Mouse (Mus musculus) left cerebral cortex, adult 2 months (tissue): ENCODE data around the gene Prdm1. TPM values are rescaled to one million over a fixed set of nuclear protein-coding genes. Genes with fewer than 3 reads are reported as not detected.

ENCODE experiments used
- DNase-seq, 2 experiments: peaks; one replicate each; pipeline ENCODE4 v3.0.0; 2021 to 2022; ENCODE audit warnings: low spot score in 2 of 2, mixed read lengths in 1 of 2; ENCODE audit errors: extremely low spot score in 1 of 2
- H3K27ac ChIP-seq: fragments of 200-600 bp; 2 replicates; pipeline ENCODE4 v1.8.1; 2022
- H3K4me3 ChIP-seq: fragments of 200-600 bp; 2 replicates; pipeline ENCODE4 v1.8.1; 2022
- CTCF ChIP-seq: fragments of 200-600 bp; IDR thresholded peaks from 2 replicates; pipeline ENCODE4 v1.8.1; 2022; ENCODE audit warnings: antibody characterized with exemption, mild to moderate bottlenecking, moderate library complexity
- intact Hi-C: fragments of 180-260 bp; cut with DNase I; formaldehyde crosslinking; loops from one replicate; pipeline ENCODE4 v1.15.1; 2025
- total RNA-seq, 2 experiments: library from RNA; stranded (reverse); gene quantifications; 2 replicates each; pipeline ENCODE4 v1.2.3; 2021

Gene Prdm1
- total RNA-seq, 2 experiments from 2014 or later: 0.93 to 0.94 TPM

- H3K4me3 ChIP-seq: no peak overlapping the region
- intact Hi-C loops: no loop called here
- no peak for DNase-seq
- no peak for TF ChIP-seq CTCF
- no peak overlapping the region for H3K27ac ChIP-seq
Measured at GRCm38 (mm10) chr10:44431689-44432088, 96.6 kb downstream of the Prdm1 start.

DNA sequence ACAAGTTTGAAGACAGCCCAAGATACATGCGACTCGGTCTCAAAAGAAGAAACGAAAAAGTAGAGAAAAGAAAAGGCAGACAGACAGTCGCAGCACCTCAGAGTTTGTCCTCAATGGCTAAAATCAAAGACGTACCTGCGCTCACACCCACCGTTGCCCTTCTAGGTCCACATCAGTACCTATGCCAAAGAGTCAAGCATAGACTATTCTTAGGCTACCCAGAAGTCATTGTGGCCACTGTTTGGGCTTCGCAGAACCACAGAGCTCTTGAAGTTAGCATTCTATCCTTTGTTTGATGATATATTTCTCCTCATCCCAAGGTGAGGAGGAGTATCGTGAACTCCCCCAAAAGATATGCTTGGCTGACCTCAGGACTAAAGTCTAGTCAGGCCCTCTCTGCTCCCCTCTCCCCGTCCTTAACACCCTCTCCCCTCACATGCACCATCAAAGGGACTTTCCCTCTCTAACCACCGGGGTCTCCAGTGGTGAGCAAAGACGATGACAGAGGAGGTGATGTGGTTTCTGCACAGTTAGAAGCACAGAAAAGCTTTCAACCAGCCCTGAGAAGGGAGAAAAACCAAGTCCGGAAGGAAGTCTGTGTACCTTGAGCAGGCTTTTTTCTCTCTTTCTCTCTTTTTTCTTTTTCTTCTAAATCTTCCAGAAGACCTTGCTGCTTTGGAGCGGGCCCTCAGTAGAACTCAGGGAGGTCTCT, 99.0 kb downstream of the Prdm1 start:
- intact Hi-C loops: no loop called here
- no peak overlapping the region for H3K27ac ChIP-seq
- TF ChIP-seq CTCF: no peak
- no peak for DNase-seq
- no peak overlapping the region for H3K4me3 ChIP-seq

- no peak for TF ChIP-seq CTCF
- no peak overlapping the region for H3K27ac ChIP-seq
- no peak for DNase-seq
- intact Hi-C loops: no loop called here
- no peak overlapping the region for H3K4me3 ChIP-seq
Measured at GRCm38 (mm10) chr10:44427891-44428361, 100.4 kb downstream of the Prdm1 start.

GRCm38 (mm10) chr10:44427426-44427825, 100.9 kb downstream of the Prdm1 start:
- Histone ChIP-seq H3K4me3 (no peak overlapping the region), H3K27ac (no peak overlapping the region)
- DNase-seq: no peak
- intact Hi-C loops: no loop called here
- no peak for TF ChIP-seq CTCF

GRCm38 (mm10) chr10:44425013-44425412, 103.3 kb downstream of the Prdm1 start:
- TF ChIP-seq CTCF: no peak

DNA sequence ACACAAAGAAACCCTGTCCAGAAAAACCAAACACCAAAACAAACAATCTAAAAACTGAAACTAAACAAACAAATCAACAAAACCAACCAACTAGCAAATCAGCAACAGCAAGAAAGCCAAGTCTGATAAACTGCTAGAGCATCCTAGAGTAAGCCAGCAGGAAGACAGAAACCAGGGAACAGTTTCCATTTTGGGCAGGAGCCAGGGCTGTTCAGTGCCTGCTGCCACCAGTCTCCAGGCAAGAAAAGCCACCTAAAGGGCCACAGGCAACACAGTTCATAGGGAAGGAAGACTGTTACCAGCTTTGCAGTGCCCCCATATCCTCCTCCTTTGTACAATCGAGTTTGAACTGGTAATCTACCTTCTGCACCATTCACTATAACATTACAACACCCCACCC, 106.4 kb downstream of the Prdm1 start:
- no peak for DNase-seq
- intact Hi-C loops: no loop called here
- Histone ChIP-seq H3K27ac (no peak overlapping the region), H3K4me3 (no peak overlapping the region)
- no peak for TF ChIP-seq CTCF

More at GRCm38 (mm10) chr10:44425013-44425412, 103.3 kb downstream of the Prdm1 start:
- no peak overlapping the region for H3K4me3 ChIP-seq
- intact Hi-C loops: no loop called here
- no peak overlapping the region for H3K27ac ChIP-seq
- DNase-seq: no peak

GRCm38 (mm10) chr10:44420211-44420610, 108.1 kb downstream of the Prdm1 start:
- Histone ChIP-seq H3K27ac (no peak overlapping the region), H3K4me3 (no peak overlapping the region)
- TF ChIP-seq CTCF: no peak
- intact Hi-C loops: no loop called here
- no peak for DNase-seq

DNA sequence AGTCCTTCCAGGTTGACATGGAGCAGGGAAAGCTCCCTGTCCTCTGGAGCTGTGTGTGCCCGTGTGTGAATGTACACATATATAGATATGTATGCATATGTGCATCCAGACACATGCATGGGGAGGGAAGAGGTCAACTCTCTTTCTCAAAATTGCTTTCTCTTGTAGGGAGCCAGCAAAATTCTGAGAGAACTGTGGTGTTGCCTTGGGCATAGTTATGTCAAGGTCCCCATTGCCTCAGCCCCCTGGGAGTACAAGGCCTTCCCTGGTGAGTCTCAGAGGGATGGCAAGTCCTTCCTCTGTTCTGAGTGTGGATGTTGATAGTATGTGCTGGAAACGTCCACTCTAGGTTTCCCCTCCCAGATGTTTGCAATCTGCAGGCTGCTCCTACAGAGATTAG, 109.4 kb downstream of the Prdm1 start:
- no peak overlapping the region for H3K27ac ChIP-seq
- intact Hi-C loops: no loop called here
- no peak for DNase-seq
- TF ChIP-seq CTCF: no peak
- H3K4me3 ChIP-seq: no peak overlapping the region

GRCm38 (mm10) chr10:44415576-44415975, 112.7 kb downstream of the Prdm1 start:
- intact Hi-C loops: no loop called here

DNA sequence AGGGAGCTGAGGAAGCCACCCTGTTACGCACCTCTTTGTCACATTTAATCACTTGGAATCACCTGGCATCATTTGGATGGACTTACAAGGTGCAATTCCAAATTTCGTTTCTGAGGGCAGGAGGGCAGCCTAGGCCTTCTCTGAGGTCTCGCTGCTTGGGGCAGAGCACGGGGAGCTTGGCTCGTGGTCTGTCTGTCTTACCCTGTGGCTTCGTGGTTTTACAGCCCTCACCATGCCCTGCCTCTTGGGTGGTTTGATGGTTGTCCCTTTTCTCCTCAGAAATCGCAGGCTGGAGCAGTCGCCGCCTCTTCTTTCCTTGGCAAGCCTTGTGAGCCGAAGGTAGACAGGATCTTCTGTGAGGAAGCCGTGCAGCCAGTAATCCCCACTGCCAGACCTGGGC, 118.3 kb downstream of the Prdm1 start:
- no peak for DNase-seq
- intact Hi-C loops: no loop called here
- Histone ChIP-seq H3K27ac (no peak overlapping the region), H3K4me3 (no peak overlapping the region)
- TF ChIP-seq CTCF: no peak

More at GRCm38 (mm10) chr10:44415576-44415975, 112.7 kb downstream of the Prdm1 start:
- no peak overlapping the region for H3K27ac ChIP-seq
- no peak for TF ChIP-seq CTCF
- H3K4me3 ChIP-seq: no peak overlapping the region
- no peak for DNase-seq

DNA sequence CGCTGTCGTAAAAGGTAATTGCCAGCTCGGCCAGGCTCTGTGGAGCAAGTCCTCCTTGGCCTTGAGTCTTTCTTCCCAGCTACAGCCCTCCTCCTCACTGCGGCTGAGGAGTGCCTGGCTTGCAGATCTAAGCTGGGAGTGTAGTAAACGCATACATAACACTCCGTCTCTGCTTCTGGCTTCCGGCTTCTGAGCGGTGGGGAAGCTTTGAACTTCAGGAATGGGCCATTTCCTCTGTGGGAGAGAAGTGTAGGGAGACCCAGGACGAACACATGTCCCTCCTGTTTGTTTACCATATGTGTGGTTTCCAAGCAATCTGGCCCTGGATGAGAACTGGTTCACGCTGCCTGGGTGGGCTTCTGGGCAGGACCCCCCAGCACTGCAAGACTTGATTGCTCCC, 119.2 kb downstream of the Prdm1 start:
- no peak for TF ChIP-seq CTCF
- intact Hi-C loops: no loop called here
- H3K4me3 ChIP-seq: no peak overlapping the region
- H3K27ac ChIP-seq: no peak overlapping the region
- no peak for DNase-seq

DNA sequence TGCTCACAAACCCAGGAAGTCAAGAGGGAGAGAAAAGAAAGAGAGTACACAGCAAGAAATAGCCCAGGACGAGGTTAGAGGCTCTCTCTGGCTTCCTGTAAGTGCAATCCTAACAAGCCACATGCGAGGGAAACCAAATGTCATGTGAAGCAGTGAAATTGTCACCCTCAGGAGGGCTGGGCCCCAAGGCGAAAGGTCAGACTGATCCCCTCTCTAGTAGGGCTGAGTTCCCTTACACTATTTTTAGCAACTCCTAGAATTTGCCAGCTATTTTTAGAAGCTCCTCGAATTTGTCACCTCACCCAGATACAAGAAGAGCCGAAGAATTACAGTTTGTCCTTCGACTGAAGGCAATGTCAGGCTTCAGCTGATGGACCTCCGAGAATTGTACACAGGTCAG, 124.9 kb downstream of the Prdm1 start:
- no peak overlapping the region for H3K4me3 ChIP-seq
- no peak for DNase-seq
- intact Hi-C loops: no loop called here
- no peak overlapping the region for H3K27ac ChIP-seq
- TF ChIP-seq CTCF: no peak

DNA sequence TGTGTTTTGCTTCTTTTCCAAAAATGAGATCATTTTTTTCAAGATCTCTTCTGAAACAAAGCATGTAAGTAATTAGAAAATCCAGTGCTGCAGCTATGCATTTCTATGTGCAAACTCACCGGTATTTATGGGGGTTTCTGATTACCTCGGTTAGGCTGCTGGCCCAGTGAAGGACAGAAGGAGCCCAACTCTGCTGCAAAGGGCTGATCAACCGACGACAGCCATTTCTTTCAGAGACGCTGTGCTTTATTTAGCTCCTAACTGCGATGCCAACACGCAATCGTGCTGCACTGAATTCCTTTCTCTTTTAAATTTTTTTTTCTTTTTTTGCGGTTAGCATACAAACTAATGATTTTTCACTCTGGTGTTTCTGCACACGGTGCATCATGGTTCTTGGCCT, 126.7 kb downstream of the Prdm1 start:
- Histone ChIP-seq H3K27ac (no peak overlapping the region), H3K4me3 (no peak overlapping the region)
- DNase-seq: no peak
- TF ChIP-seq CTCF: no peak
- intact Hi-C loops: no loop called here
